Mouse (Mus musculus): ENCODE measurements around the gene Gjc3. TPM values are rescaled to one million over a fixed set of nuclear protein-coding genes. Genes with fewer than 3 reads are reported as not detected.

Gjc3 gene
- not detected for total RNA-seq (2023)

GRCm38 (mm10) chr5:137962945-137963344 lies at the start of gene Gjc3:
Gjc3 (minus strand) TSS chr5:137963098.

GRCm38 (mm10) chr5:137981300-137981699 lies 18.4 kb upstream of the Gjc3 start, which contains the start of gene Azgp1:
Azgp1 (plus strand) TSS chr5:137981520.

GRCm38 (mm10) chr5:137921532-137921931 lies 41.4 kb downstream of the Gjc3 start, which contains the start of gene Cyp3a13:
Cyp3a13 (minus strand) TSS chr5:137921619.

Other genes with a start within 250 kb of the Gjc3 start
- under 1 TPM; 0.21 to 0.78 TPM for gene Nyap1, start 221.5 kb downstream of the Gjc3 start, total RNA-seq (2023)
- gene Tsc22d4, start 217.4 kb downstream of the Gjc3 start, total RNA-seq (2023), result 100 to 1,000 TPM; 233 to 247 TPM
- gene Ppp1r35, start 184.2 kb downstream of the Gjc3 start, total RNA-seq (2023), result 10 to 100 TPM; 26.7 to 28.6 TPM
- gene Mepce, start 175.4 kb downstream of the Gjc3 start, total RNA-seq (2023), result 10 to 100 TPM; 76.0 to 99.8 TPM
- 10 to 100 TPM; 21.1 to 23.3 TPM for gene Zcwpw1, start 175.3 kb downstream of the Gjc3 start, total RNA-seq (2023)
- gene Pilra, start 126.8 kb downstream of the Gjc3 start, total RNA-seq (2023), result 1 to 10 TPM; 2.1 to 2.2 TPM
- gene Pilrb1, start 105.0 kb downstream of the Gjc3 start, total RNA-seq (2023), result 1 to 10 TPM in 1 of 2 experiments, not detected in 1; 3.2 TPM
- gene Pilrb2, start 91.3 kb downstream of the Gjc3 start, total RNA-seq (2023), result 1 to 10 TPM in 1 of 2 experiments, not detected in 1; 1.1 TPM
- not detected for gene Cyp3a13, start 41.5 kb downstream of the Gjc3 start, total RNA-seq (2023)
- not detected for gene Azgp1, start 18.4 kb upstream of the Gjc3 start, total RNA-seq (2023)
- gene Smok3a, start 58.2 kb upstream of the Gjc3 start, total RNA-seq (2023), result not detected
- not detected for gene Smok3b, start 58.3 kb upstream of the Gjc3 start, total RNA-seq (2023)
- gene Smok3c, start 90.1 kb upstream of the Gjc3 start, total RNA-seq (2023), result not detected
- 10 to 100 TPM; 16.3 to 21.6 TPM for gene Zkscan1, start 122.0 kb upstream of the Gjc3 start, total RNA-seq (2023)
- 10 to 100 TPM; 10.1 to 14.2 TPM for gene Zscan21, start 153.8 kb upstream of the Gjc3 start, total RNA-seq (2023)
- 10 to 100 TPM in 1 of 2 experiments, 1 to 10 TPM in 1; 9.9 to 13.8 TPM for gene Zfp113, start 192.6 kb upstream of the Gjc3 start, total RNA-seq (2023)
- gene Cops6, start 198.0 kb upstream of the Gjc3 start, total RNA-seq (2023), result 10 to 100 TPM; 51.4 to 60.2 TPM
- 10 to 100 TPM; 34.1 to 40.9 TPM for gene Ap4m1, start 208.9 kb upstream of the Gjc3 start, total RNA-seq (2023)
- gene Mcm7, start 209.3 kb upstream of the Gjc3 start, total RNA-seq (2023), result 10 to 100 TPM; 56.1 to 60.8 TPM
- gene Taf6, start 224.4 kb upstream of the Gjc3 start, total RNA-seq (2023), result 10 to 100 TPM; 34.8 to 37.7 TPM
- gene Cnpy4, start 224.4 kb upstream of the Gjc3 start, total RNA-seq (2023), result 10 to 100 TPM; 15.8 to 21.7 TPM
- gene Mblac1, start 231.2 kb upstream of the Gjc3 start, total RNA-seq (2023), result 1 to 10 TPM; 1.6 to 2.4 TPM

Measured in B cell, adult 67 days (primary cell).